Mouse (Mus musculus) small intestine, adult 2 months (tissue): Measurements from ENCODE around the gene Inafm1. TPM values are rescaled to one million over a fixed set of nuclear protein-coding genes. Genes with fewer than 3 reads are reported as not detected.

Experiments used
- H3K27ac ChIP-seq: fragments of 200-500 bp; 2 replicates; pipeline ENCODE4 v1.5.1; 2012; ENCODE audit warnings: low read depth, low read length, control low read depth, inconsistent platforms; ENCODE audit not compliant: insufficient read depth
- H3K27me3 ChIP-seq: fragments of 200-500 bp; 2 replicates; pipeline ENCODE4 v1.6.1; 2012; ENCODE audit warnings: mild to moderate bottlenecking, moderate library complexity, low read length, inconsistent platforms; ENCODE audit not compliant: control insufficient read depth, insufficient read depth
- H3K36me3 ChIP-seq: fragments of 200-500 bp; 2 replicates; pipeline ENCODE4 v1.6.1; 2012; ENCODE audit warnings: mild to moderate bottlenecking, low read length, control low read depth, inconsistent platforms; ENCODE audit not compliant: control insufficient read depth, insufficient read depth
- H3K4me1 ChIP-seq: fragments of 200-500 bp; 2 replicates; pipeline ENCODE4 v1.6.1; 2012; ENCODE audit warnings: low read length, inconsistent platforms, mixed read lengths; ENCODE audit not compliant: control insufficient read depth, insufficient read depth, insufficient read length
- H3K4me3 ChIP-seq: fragments of 200-500 bp; 2 replicates; pipeline ENCODE4 v1.5.1; 2012; ENCODE audit warnings: low read depth, mild to moderate bottlenecking, control low read depth, inconsistent platforms, low read length, moderate library complexity
- CTCF ChIP-seq: fragments of 200-500 bp; IDR thresholded peaks from 2 replicates; pipeline ENCODE4 v1.5.1; 2012; ENCODE audit warnings: low read depth, mild to moderate bottlenecking, control low read depth, inconsistent platforms, low read length, moderate library complexity, mixed read lengths; ENCODE audit not compliant: insufficient replicate concordance, insufficient read length; ENCODE audit errors: extremely low read depth
- POLR2A ChIP-seq: fragments of 200-500 bp; IDR thresholded peaks from 2 replicates; pipeline ENCODE4 v1.6.1; 2012; ENCODE audit warnings: low read depth, mild to moderate bottlenecking, control low read depth, inconsistent platforms, low read length, moderate library complexity
- WGBS: fragments of 180-500 bp; shearing (Covaris S2); methylation state at CpG from one replicate; pipeline ENCODE4 v1.1.7; 2018; 5-methylcytosine and 5-hydroxymethylcytosine counted together
- polyA plus RNA-seq: library from polyadenylated mRNA; depleted of rRNA; stranded (reverse); fragments of >200 nt; gene quantifications from 2 replicates; pipeline ENCODE4 v1.2.3, GENCODE M21; 2012; rRNA removed

Gene Inafm1
- polyA plus RNA-seq, 1 experiment: 121 TPM

DNA sequence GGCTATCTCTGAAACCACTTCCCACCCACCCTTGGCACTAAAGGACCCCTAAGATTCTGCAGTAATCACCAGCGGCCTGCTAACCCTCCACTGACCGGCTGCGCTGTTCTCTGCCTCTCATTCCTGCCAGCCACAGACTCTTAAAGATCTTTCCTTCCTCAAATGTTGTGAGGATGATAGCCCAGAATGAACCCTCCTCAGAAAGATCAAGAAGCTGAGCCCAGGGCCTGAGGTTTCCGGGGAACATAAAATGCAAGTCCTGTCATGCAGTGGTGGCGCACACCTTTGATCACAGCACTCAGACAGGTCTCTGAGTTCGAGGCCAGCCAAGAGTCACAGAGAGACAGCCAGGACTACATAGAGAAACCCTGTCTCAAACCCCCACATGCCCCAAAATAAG, 31.2 kb downstream of the Inafm1 start:
- WGBS: 82% methylated on average over 6 of the region's 6 CpGs

DNA sequence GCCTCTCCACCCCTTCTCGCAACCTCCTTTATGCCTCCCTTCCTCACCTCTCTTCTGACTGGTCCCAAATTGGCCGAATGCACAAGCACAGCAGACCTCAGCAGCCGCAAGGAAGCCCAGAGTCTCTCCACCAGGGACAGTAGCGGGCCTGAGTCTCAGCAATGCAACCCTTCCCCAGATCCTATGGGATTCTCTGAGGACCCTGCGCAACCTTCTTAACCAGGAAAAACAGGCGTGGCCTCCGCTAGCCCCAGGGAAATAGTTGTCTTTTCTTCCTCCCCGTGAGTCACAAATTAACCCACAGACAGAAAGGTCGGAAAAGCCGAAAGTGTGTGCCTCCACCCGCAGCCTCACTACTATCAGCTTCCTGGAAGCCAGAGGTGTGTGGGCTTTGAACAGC, 31.6 kb downstream of the Inafm1 start:
- H3K4me1 ChIP-seq: peaks cover 2% of the 10 kb centered on the region; the same call in 1 of the 2 replicates
- no peak for TF ChIP-seq CTCF
- TF ChIP-seq POLR2A: no peak
- H3K27ac ChIP-seq: peak overlapping the region; percentile 31; the same call in 1 of the 2 replicates
- H3K27me3 ChIP-seq: no peaks in the 10 kb centered on the region
- 44% methylated on average over 11 of the region's 11 CpGs for WGBS
- H3K4me3 ChIP-seq: no peak overlapping the region
- no peaks in the 10 kb centered on the region for H3K36me3 ChIP-seq

More for the DNA sequence above, 31.2 kb downstream of the Inafm1 start:
- TF ChIP-seq CTCF: no peak
- TF ChIP-seq POLR2A: no peak
- H3K27ac ChIP-seq: no peak overlapping the region
- no peaks in the 10 kb centered on the region for H3K27me3 ChIP-seq
- peaks cover 2% of the 10 kb centered on the region; the same call in 1 of the 2 replicates for H3K4me1 ChIP-seq
- H3K36me3 ChIP-seq: no peaks in the 10 kb centered on the region
- no peak overlapping the region for H3K4me3 ChIP-seq

DNA sequence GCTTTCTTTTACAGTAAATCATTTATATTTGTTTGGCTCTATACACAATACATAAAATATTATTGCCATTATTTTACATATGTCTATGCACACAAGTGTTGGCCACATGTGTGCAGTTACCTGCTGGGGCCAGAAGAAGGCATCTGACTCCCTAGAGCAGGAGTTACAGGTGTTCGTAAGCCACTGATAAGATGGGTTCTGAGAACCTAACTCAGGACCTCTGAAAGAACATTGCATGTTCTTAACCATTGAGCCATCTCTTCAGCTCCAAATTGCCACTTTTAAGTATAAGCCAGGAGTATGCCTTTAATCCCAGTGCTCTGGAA, 32.5 kb downstream of the Inafm1 start:
- Histone ChIP-seq H3K4me1 (peaks cover 2% of the 10 kb centered on the region; the same call in 1 of the 2 replicates), H3K27me3 (no peaks in the 10 kb centered on the region), H3K36me3 (no peaks in the 10 kb centered on the region), H3K27ac (no peak overlapping the region), H3K4me3 (no peak overlapping the region)
- 96% methylated on average over 1 of the region's 1 CpGs for WGBS
- TF ChIP-seq POLR2A (no peak), CTCF (no peak)

DNA sequence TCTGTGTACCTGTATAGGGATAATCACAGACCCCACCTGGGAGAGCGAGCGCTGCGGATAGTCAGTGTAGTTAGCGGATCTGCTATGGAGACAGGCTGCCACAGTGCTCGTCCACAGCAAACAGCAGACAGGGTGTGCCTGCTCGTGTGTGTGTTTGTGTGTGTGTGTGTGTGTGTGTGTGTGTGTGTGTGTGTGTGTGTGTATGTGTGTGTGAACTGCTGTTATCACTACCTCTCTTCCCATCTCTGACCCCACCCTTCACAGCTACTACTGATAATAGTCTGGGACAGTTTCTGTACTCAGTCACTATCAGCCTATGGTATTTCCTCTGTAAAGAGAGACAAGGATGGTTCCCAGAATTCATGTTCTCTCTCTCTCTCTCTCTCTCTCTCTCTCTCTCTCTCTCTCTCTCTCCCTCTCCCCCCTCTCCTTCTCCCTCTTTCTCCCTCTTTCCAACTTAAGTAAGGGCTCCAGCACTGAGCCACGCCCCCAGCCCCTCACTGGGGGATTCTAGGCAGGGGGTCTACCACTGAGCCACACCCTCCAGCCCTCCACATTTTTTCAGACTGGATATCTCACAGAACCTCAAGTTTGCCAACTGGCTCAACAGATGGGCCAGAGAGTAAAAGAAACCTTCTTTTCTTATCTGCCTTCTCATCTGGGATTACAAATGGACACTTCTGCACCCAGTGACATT, 33.0 kb downstream of the Inafm1 start:
- Histone ChIP-seq H3K27me3 (no peaks in the 10 kb centered on the region), H3K4me3 (no peak overlapping the region), H3K36me3 (no peaks in the 10 kb centered on the region), H3K4me1 (peaks cover 2% of the 10 kb centered on the region; the same call in 1 of the 2 replicates), H3K27ac (no peak overlapping the region)
- TF ChIP-seq POLR2A: no peak
- TF ChIP-seq CTCF: no peak
- 60% methylated on average over 7 of the region's 7 CpGs for WGBS

DNA sequence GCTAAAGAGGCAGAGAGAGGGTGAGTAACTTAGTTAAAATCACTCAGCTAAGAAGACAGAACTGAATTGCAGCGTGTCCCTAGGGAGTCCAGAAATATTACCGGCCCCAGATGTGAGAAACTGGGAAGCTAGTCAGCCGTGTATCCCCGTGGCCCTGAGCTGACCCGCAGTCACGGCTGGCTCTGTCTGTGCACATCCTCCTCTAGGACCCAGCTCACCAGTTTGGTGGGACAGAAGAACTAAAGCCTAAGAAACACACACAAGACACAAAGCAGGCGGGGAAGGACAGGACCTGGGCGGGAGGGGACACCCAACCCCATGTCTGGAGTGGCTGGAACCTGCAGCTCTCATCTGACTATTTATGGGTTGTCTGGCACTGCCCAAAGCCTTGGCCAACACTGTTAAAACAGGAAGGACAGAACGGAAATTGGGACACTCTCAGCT, 33.8 kb downstream of the Inafm1 start:
- TF ChIP-seq CTCF (no peak), POLR2A (no peak)
- peaks cover 2% of the 10 kb centered on the region; the same call in 1 of the 2 replicates for H3K4me1 ChIP-seq
- H3K4me3 ChIP-seq: no peak overlapping the region
- H3K36me3 ChIP-seq: no peaks in the 10 kb centered on the region
- H3K27ac ChIP-seq: no peak overlapping the region
- WGBS: 56% methylated on average over 9 of the region's 9 CpGs
- H3K27me3 ChIP-seq: no peaks in the 10 kb centered on the region

DNA sequence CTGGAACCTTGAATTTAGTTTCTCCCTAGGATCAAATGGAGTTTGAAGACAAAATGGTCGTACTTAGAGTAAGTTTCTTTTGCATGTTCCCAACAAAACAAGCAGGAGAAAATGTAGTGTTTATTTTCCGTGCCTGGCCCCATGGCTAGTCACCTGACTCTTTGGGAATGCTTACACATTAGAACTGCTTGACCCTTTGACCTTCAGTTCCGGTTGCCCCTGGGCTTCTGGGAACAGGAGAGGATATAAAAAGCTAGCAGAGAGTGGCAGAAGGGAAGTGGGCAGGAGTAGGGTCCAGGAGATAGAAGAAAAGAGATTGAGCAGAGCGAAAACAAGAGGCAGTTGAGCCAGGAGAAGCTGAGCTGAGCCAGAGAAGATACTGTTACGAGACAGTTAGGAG, 43.5 kb downstream of the Inafm1 start:
- Histone ChIP-seq H3K36me3 (no peaks in the 10 kb centered on the region), H3K4me1 (no peaks in the 10 kb centered on the region), H3K4me3 (no peak overlapping the region), H3K27ac (peak overlapping the region; percentile 63), H3K27me3 (no peaks in the 10 kb centered on the region)
- no peak for TF ChIP-seq CTCF
- no peak for TF ChIP-seq POLR2A
- 39% methylated on average over 5 of the region's 5 CpGs for WGBS

Other genes starting within 250 kb of the Inafm1 start
- gene Bicra, start 225.7 kb downstream of the Inafm1 start, polyA plus RNA-seq: 18.7 and 31.0 TPM in 2 replicates
- gene Zfp541, start 211.8 kb downstream of the Inafm1 start, polyA plus RNA-seq: not detected in 2 replicates
- 82.7 and 139 TPM in 2 replicates for gene Napa, start 175.2 kb downstream of the Inafm1 start, polyA plus RNA-seq
- gene Kptn, start 153.7 kb downstream of the Inafm1 start, polyA plus RNA-seq: 15.3 and 31.2 TPM in 2 replicates
- gene Slc8a2, start 143.8 kb downstream of the Inafm1 start, polyA plus RNA-seq: 1.5 and 1.9 TPM in 2 replicates
- 20.3 and 21.6 TPM in 2 replicates for gene Meis3, start 98.5 kb downstream of the Inafm1 start, polyA plus RNA-seq
- 28.7 and 49.1 TPM in 2 replicates for gene Dhx34, start 51.6 kb downstream of the Inafm1 start, polyA plus RNA-seq
- gene C5ar2, start 29.5 kb downstream of the Inafm1 start, polyA plus RNA-seq: 0.32 and 0.34 TPM in 2 replicates
- gene C5ar1, start 14.1 kb downstream of the Inafm1 start, polyA plus RNA-seq: 5.4 and 5.7 TPM in 2 replicates
- gene Ccdc9, start 13.2 kb upstream of the Inafm1 start, polyA plus RNA-seq: 14.2 and 24.9 TPM in 2 replicates
- gene Bbc3, start 34.8 kb upstream of the Inafm1 start, polyA plus RNA-seq: 8.3 and 50.9 TPM in 2 replicates
- gene Sae1, start 114.2 kb upstream of the Inafm1 start, polyA plus RNA-seq: 9.8 and 15.0 TPM in 2 replicates
- gene Zc3h4, start 127.3 kb upstream of the Inafm1 start, polyA plus RNA-seq: 23.3 and 60.6 TPM in 2 replicates
- gene Tmem160, start 179.2 kb upstream of the Inafm1 start, polyA plus RNA-seq: 156 and 330 TPM in 2 replicates
- gene Npas1, start 204.1 kb upstream of the Inafm1 start, polyA plus RNA-seq: 0.05 TPM in 1 of 2 replicates, not detected in the other